Mouse (Mus musculus): ENCODE data around the gene Mrps23. TPM values are rescaled to one million over a fixed set of nuclear protein-coding genes. Genes with fewer than 3 reads are reported as not detected.

Mrps23 gene
- 100 to 1,000 TPM; 250 to 256 TPM for total RNA-seq (2021)

DNA sequence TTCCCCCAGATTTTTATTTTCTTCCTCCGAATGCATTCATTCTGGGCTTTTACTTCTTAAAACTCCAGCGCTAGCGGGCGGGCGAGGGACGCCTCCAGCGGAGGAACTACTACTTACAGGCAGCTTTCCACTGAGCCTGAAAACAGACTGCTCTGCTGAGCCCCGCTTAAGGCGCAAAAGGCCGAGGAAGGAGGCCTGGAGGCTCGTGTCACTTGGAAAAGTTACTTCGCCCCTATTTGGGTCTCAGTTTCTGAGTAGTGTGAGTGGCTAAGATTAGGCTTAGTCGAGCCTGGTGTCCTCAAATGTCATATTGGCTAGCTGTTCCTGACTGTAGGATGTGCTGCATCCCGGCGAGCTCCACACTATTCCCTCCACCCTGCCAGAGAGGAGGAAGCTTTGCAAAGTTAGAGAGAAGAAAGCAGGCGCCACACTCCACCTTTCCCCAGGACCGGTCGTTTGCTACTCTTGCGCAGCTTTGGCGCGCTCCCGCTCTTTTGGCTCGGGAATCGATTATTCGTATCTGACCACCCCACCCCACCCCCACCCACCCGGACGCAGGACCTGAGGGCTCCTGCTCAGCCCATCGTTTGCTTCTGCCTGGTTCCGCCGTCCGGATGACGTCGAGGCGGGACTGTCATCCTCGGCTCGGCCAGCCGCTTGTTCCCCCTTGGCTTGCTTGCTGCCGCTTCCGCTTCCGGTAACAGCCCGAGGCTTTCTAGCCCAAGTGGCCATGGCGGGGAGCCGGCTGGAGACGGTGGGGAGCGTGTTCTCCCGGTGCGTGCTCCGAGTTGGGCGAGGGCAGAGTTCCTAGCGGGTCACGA lies at the start of gene Mrps23:
Mrps23 (plus strand) TSS at position 677 of the 821 bp plus-strand sequence.
- DNase-seq = peak; percentile 96
- intact Hi-C loops (cut with DNase I) = no loop called here

DNA sequence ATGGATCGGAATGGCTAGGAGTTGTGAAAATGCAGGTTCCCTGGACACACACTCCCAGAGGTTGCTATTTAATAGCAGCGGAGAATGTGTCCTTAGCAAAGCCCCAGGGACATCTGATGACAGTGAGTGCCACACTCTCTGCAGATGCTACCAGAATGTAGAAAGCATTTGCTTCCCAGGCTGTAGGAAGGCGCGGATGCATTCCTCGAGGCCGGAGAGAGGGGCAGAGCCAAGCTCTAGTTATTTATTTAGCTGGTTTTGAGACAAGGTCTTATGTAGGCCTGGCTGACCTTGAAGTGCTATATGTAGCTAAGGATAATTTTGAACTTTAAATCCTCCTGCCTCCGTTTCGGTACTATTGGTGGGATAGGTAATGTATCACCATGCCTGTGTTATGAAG lies 49.7 kb upstream of the Mrps23 start:
- intact Hi-C loops (cut with DNase I) = no loop called here
- no peak for DNase-seq

DNA sequence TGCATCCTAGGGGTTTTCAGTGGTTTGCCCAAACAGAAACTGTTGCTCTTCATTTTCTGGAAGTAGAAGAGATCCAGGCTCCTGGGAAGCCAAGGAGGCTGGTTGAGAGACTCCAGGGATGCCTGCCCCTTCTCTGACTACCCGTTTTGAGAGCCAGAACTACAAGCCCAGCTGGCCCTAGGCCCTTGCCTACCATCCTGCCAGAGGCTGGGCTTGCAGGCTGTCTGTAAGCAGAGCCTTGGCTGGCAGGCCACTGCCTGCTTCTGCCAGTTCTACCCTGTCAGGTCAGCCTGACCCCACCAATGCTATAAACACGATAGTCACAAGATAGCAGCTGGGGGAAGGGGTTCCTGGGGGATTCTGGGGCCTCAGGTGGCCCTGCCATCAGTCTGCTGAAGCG lies 48.7 kb upstream of the Mrps23 start:
- peak; percentile 74 to 79 for DNase-seq
- intact Hi-C loops (cut with DNase I) = no loop called here

DNA sequence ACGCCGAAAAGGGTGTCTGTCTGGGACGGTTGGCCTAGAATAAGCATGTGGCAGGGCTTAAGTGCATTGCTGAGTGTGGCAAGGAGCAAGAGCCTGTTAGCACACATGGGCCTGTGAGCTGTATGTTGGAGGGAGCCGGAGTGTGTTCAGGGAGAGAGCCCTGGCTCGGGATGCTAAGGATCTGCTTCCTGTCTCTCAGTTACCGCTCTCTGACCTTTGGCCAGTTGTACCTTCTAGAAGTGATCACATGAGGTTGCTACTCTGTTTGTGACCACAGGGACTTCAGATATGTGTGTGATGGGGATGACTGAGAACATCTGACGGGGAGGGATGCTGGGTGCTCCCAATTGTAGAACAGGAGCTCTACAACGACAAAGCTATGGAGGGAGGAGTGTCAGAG lies 48.2 kb upstream of the Mrps23 start:
- DNase-seq = peak; percentile 41
- intact Hi-C loops (cut with DNase I) = no loop called here

DNA sequence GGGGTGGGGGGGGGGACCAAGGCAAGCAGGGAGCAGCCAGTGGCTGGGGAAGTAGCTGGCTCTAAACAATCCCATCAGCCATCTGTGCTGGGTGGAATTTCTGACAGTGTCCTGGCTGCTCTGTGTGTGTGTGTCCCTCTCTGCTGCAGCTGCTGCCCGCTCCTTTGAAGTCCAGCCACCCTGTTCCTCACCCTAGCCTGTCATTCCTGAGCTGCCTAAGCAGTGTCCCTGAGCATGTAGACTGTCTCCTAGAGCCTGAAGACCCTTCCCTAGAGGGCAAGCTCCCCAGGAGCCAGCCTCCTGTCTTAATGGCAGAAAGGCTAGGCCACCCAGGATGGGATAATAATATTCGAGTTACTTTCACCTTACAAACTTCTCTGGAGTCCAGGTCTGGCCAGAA lies 47.8 kb upstream of the Mrps23 start:
- intact Hi-C loops (cut with DNase I) = no loop called here
- DNase-seq = peak in 1 of 2 experiments; percentile 46

DNA sequence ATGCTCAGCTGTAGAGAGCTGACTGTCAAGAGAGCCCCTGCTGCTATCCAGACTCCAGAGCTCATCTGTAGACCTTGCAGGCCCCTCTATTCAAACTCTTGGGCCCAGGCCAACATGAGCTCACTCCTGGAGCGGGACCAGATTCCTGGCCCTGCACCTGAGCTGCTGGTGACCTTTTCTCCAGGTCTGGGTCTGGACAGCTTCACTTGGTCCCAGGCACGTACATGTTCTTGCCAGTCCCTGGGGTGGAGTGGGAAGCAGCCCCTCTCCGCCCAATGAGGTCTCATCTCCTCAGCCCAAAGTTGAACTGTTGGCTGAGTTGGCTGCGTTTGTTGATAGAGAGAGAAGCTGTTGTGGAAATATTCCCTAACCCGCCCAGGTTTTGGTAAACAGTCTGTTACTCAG lies 45.3 kb upstream of the Mrps23 start:
- intact Hi-C loops (cut with DNase I) = no loop called here
- DNase-seq = peak; percentile 90 to 92

DNA sequence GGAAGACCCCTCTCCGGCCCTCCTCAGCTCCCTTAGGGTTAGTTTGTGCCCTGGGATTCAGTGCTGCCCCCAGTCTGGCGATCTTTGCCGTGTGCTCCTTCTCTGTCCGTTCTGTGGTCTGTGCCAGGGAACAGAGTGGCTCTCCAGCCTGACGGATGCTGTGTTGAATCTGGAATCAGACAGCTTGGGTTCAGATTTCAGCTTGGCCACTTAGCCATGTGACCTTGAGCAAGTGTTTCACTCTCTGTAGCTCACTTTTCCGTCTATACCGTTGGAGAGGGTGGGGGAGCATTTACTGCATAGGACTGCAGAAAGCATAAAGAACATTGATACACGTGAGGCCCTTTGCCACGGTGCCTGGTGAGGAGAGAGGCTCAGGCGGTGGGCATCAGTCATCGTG lies 44.8 kb upstream of the Mrps23 start:
- intact Hi-C loops (cut with DNase I) = no loop called here
- DNase-seq = no peak

DNA sequence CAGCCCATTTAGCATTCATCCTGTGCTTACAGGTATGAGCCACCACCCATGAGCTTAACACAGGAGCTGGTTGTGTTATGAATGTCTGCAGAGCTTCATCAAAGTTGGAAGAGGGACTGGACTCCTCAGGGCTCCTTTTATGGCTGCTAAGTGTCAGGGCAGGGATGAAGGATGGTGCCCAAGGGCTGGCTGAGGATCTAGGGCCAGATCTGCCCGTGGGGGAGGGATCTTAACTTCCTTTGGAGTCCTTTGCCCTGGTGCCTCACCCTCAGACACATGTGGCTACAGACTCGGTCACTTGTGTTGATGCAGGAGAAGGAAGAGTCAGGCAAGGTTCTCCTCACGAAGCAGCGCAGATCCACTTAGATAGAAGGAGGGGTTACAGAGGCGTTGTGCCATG lies 43.9 kb upstream of the Mrps23 start:
- DNase-seq = no peak
- intact Hi-C loops (cut with DNase I) = loop anchor here (5.0 kb wide), 1 partner anchor 63 kb away; the partner anchor contains the start of gene Cuedc1

DNA sequence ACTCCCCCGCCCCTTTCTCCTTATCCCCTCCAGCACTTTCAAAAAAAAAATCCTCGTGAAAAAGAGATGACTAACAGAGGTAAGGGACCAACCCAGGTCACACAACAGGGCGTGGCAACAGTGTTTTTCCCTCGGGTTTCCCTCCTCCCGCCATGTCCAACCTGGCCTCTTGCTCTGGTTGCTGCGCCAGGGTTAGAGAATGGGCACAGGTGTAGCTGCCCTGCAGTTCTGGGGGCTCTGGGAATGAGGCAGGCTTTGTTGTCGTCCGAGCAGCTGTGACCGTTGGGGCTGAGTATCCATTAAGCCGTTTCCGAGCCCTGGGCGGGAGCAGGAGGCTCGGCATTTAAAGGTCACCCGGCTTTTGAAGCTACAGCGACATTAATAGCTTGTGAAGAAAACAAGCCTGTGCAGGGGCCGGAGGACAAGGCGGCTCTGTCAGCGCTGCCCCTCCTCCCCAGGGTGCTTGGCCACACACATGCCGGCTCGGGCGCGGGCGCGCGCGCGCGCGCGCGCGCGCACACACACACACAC lies 43.1 kb upstream of the Mrps23 start:
- intact Hi-C loops (cut with DNase I) = loop anchor here (1.0 to 5.0 kb wide), 2 partner anchors 43 to 64 kb away; partner anchors contain the start of gene Cuedc1
- peak; percentile 81 to 86 for DNase-seq

DNA sequence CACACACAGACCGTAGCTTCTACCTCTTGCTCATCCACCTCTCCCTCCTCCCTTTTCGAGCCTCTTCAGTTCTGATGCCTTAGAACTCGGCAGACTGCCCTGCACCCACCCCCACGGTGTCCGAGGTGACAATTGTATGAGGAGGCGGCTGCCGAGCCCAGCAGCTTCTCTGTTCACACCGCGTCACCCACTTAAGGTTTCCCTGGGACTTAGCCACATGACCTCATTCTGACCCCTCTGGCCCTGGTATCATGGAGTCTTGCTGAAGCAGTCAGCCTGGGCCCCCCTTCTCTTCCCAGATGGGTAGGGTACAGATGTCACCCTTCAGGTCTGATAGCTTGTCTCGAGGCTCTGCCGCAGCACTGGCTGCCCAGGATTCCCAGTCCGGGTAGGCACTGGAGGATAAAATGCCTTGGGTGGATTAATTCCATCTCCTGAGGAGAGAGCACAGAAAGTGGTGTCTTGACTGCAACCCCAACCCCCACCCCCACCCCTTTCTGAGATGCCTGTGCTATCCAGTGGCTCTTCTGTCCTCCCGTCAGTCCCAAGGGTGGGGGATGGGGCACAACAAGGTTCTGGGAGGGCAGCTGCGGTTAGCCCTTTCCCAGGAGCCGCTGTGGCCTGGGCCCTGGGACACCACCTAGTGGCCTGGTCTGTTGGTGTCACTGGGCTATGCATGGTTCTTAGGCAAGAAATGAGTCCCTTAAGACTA lies 42.4 kb upstream of the Mrps23 start:
- peak; percentile 96 to 97 for DNase-seq
- intact Hi-C loops (cut with DNase I) = loop anchor here (1.0 to 5.0 kb wide), 5 partner anchors 19 to 103 kb away; partner anchors contain the start of genes Cuedc1 and Vezf1

DNA sequence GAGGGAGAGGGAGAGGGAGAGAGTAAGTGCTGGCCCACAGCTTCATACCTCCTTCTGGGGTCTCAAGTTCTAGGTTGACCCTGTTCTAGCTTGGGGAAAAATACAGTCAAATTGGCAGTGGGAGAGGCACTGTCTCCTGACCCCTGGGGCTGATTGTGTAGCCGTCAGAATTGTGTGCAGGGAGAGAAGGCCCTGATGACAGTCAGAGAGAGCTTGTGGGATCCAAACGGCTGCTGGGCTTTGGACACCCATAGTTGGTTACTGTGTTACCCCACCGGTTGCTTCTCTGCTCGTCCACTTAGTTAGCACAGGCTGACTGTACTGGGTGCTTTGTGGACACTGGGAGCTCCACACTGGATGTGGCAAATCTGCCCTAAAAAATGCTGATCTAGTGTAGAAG lies 41.4 kb upstream of the Mrps23 start:
- no peak for DNase-seq
- intact Hi-C loops (cut with DNase I) = loop anchor here (2.0 to 5.0 kb wide), 4 partner anchors 18 to 104 kb away; partner anchors contain the start of genes Cuedc1 and Vezf1

DNA sequence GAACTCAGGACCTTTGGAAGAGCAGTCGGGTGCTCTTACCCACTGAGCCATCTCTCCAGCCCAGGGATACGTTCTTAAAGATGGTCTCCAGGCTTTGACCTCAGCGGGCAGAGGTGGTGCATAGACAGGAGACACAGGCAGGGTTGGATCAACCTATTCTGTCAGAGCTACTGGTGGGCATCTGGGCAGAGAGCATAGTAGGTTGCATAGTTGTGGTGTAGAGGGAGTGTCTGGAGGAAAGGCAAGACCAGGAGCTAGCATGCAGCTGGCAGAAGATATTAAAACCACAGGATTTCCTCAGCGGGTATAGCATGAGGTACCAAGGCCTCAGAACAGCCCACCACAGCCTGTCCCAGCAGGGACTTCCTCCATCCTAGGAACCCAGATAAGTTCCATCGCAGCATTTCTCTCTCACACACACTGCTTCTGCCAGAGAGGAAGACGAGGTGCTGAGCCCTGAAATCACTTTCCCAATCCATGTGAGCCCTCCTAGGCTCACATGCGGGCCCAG lies 39.9 kb upstream of the Mrps23 start:
- intact Hi-C loops (cut with DNase I) = loop anchor here (5.0 kb wide), 1 partner anchor 67 kb away; the partner anchor contains the start of gene Cuedc1
- no peak for DNase-seq

DNA sequence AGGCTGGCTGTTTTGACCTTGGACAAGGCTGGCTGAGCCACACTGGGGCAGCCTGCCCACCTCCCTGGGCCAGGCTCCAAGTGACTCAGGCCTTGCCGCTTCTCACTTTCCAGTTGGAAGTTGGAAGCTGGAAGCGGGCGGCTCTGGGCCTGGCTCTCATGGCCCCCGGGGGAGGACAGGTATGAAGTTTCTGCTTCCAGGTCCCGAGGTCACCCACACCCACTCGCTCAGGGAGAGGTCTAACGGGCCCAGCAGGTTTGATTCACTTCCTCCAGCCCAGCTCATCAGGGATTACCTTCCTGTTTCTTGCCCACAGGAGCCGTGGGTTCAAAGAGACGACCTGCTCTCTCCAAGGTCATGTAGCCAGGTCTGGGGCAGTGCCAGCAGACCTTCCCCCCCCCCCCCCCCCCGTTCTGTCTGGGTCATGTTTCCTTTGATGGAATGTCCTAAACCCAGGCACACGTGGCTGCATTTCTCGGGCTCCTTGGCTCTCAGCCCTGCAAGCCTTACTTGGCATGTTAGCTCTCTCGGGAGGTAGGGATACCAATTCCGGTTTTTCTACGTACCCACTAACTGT lies 39.3 kb upstream of the Mrps23 start:
- intact Hi-C loops (cut with DNase I) = loop anchor here (5.0 kb wide), 1 partner anchor 68 kb away; the partner anchor contains the start of gene Cuedc1
- DNase-seq = peak; percentile 85 to 90

DNA sequence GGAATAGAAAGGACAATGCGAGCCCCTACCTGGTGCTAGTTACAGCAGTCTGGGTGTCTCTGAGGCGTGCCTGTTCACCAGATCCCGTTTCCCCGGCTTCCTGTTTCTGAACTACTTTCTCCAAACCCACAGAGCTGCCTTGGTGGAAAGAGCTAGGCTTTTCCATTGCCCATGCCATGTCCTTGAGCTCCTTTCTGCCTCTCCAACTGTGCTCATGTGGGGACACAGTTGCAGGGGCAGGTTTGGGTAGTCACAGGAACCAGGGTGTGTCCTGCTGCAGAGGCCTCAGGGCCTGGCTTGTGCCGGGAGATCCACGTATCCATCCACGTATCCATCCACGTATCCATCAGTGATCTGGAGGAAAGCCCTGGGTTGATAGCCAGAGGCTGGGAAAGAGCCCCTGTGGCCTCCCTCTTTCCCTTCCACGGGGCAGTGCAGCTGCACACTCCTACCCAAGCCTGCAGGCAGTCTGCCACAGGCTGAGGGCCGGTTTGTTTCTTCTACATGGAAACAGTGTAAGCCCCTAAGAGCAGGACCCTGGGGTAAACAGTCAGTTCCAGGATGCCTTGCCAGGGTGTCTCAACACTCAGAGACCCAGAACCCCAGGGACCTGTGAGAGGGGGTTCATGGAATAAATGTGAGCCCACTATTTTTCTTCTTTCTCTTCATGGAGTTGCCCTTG lies 38.4 kb upstream of the Mrps23 start:
- DNase-seq = no peak
- intact Hi-C loops (cut with DNase I) = no loop called here

DNA sequence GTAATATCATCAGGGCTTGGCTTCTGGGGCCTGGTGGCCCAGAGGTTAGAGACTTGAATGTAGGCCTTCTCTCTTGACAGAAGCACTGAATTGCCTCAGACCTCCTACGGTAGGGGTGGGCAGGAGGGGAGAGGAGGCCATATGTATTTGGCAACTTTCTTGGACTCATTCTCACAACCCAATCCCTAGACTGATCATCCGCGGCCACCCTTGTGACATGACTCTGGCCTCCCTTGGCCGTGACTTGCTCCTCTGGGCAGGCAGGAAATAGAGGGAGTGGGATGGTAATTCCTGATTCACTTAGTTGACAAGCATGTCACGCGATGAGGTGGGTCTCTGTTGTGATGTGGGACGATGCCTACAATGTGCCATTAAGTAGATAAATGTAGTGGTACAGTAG lies 37.7 kb upstream of the Mrps23 start:
- no peak for DNase-seq
- intact Hi-C loops (cut with DNase I) = no loop called here

DNA sequence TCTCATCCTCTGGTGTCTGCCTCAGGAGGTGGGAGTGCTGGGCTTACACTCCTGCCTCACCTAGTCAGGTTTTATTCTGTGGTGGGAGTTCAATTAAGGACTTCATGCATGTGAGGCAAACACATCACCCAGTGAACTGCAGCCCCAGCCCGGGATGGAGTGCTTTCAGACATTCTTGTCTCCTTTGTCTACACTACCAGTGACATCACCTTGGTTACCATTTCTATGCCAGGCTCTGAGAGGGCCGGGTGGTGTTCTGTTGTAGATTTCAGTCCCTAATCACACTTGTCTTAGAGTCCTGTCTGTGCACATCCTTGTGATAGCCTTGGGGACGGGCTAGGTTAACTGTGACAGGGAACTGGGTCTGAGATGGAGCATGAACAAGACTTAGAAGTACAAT lies 35.6 kb upstream of the Mrps23 start:
- DNase-seq = no peak
- intact Hi-C loops (cut with DNase I) = no loop called here

DNA sequence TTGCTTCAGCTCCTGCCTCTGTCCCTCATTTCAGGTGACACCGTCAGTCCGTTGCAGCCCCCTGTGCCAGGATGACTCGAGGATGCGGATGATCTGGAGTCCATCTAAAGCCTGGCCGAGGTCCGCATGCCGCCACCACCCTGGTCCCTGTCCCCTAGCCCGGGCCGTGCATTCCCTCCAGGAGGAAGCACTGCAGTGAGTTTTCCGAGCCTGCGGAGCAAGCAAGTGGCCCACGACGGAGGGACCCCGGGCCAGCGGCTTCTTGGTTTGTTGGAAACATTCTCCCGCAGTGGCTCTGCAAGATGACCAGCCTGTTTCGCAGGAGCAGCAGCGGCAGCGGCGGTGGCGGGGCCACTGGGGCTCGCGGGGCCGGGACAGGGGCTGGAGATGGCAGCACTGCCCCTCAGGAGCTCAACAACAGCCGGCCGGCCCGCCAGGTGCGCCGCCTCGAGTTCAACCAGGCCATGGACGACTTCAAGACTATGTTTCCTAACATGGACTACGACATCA lies 34.6 kb upstream of the Mrps23 start:
- intact Hi-C loops (cut with DNase I) = no loop called here
- DNase-seq = no peak

DNA sequence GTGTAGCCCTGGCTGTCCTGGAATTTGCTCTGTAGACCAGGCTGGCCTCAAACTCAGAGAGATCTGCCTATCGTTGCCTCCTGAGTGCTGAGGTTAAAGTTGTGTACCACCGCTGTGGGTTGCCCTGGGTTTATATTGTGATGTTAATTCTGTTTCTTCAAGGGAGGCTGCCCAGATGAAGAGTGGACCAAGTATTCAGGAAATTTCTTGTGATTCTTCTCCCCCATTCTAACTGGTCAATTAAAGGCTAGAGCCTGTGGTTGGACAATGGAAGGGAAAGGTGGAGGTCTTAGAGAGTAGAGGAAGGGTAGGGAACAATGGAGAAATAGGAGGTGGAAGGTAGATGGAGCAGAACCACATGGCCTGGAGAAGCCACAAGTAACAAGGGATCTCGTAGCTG lies 33.6 kb upstream of the Mrps23 start:
- intact Hi-C loops (cut with DNase I) = no loop called here

DNA sequence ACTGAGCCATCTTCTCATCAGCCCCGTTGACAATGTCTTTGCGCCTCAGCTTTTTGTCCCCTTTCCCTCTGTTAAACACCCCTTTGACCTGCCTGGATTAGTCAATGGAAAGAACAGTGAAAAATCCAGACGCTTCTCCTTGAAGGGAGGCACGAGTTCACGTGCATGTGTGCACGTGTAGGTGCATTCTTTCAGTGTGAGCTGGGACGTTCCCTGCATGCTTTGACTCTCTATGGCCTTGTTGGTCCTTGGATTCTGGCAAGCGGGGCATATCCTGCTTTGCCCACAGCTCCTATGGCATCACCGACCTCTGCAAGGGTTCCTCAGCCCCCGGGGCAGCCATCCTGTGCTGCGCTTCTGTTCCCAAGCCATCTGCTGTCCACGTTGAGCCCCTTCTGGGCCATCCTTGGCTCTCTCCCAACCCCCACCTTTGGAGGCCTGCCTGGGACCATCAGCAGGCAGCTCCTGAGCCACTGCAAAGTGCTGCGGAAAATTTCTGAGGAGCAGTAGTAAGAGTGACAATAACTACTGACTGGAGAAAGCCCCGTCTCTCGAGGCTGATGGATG lies 32.2 kb upstream of the Mrps23 start:
- intact Hi-C loops (cut with DNase I) = no loop called here
- no peak for DNase-seq

More for the DNA sequence above, 33.6 kb upstream of the Mrps23 start:
- DNase-seq = no peak
